Mouse (Mus musculus): ENCODE measurements around the gene Usp7. TPM values are rescaled to one million over a fixed set of nuclear protein-coding genes. Genes with fewer than 3 reads are reported as not detected.

Gene Usp7
- polyA plus RNA-seq, 1 experiment from 2014 or later, result 16.5 TPM

- 2% methylated on average over 3 of the region's 3 CpGs for WGBS
- H3K9me3 ChIP-seq (ENCODE audit: low read length), result no peaks in the 10 kb centered on the region
- H3K4me2 ChIP-seq (replicated peaks; ENCODE audit: low read depth, low read length), result no peak overlapping the region
- no peak overlapping the region for H3K4me3 ChIP-seq (ENCODE audit: low read depth, low read length)
- H3K27me3 ChIP-seq (replicated peaks; ENCODE audit: insufficient read depth, low read length), result no peaks in the 10 kb centered on the region
- no peaks in the 10 kb centered on the region for H3K36me3 ChIP-seq (ENCODE audit: insufficient read depth, low read length)
- no peaks in the 10 kb centered on the region for H3K4me1 ChIP-seq (ENCODE audit: insufficient read depth, low read depth, low read length)
- ATAC-seq (no peak), DNase-seq (ENCODE audit: low spot score) (peak; percentile 34)
- H3K27ac ChIP-seq (ENCODE audit: low read length), result no peak overlapping the region
- no peak overlapping the region for H3K9ac ChIP-seq (replicated peaks; ENCODE audit: low read depth)
- TF ChIP-seq EP300 (IDR thresholded peaks at IDR 0.05) (no peak), CTCF (IDR thresholded peaks at IDR 0.05) (peak; percentile 52)
Observed at GRCm38 (mm10) chr16:8794952-8795351, 2.8 kb upstream of the Usp7 start.

DNA sequence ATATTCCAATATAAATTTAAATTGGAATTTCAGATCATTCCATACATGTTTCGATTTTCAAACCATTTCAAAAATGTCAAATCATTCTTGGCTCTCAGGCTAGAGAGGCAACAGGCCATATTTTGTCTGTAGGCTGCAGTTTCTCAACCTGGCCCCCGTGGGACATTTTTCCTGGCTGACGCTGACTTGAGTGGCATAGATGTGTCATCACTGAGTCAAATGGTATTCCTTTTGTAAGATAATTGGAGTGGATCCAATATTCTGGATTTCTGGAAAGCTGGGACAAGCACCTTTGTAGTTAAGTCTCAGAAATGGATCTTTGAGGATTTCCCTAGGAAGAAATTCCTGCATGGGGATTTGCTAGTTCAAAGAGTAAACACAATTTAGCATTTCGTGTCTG, 1.2 kb downstream of the Usp7 start:
- Histone ChIP-seq H3K36me3 (ENCODE audit: insufficient read depth, low read length) (no peaks in the 10 kb centered on the region), H3K4me2 (replicated peaks; ENCODE audit: low read depth, low read length) (no peak overlapping the region), H3K4me1 (ENCODE audit: insufficient read depth, low read depth, low read length) (no peaks in the 10 kb centered on the region), H3K4me3 (ENCODE audit: low read depth, low read length) (no peak overlapping the region), H3K9ac (replicated peaks; ENCODE audit: low read depth) (no peak overlapping the region), H3K27me3 (replicated peaks; ENCODE audit: insufficient read depth, low read length) (no peaks in the 10 kb centered on the region), H3K27ac (ENCODE audit: low read length) (no peak overlapping the region), H3K9me3 (ENCODE audit: low read length) (no peaks in the 10 kb centered on the region)
- ATAC-seq (no peak), DNase-seq (ENCODE audit: low spot score) (no peak)
- WGBS, result 75% methylated on average over 4 of the region's 4 CpGs
- TF ChIP-seq EP300 (IDR thresholded peaks at IDR 0.05), result no peak
- TF ChIP-seq CTCF (IDR thresholded peaks at IDR 0.05), result no peak

GRCm38 (mm10) chr16:8784753-8785152, 7.4 kb downstream of the Usp7 start:
- H3K36me3 ChIP-seq (ENCODE audit: insufficient read depth, low read length), result no peaks in the 10 kb centered on the region
- peak; percentile 87 for DNase-seq (ENCODE audit: low spot score)
- peak; percentile 89 for ATAC-seq
- no peaks in the 10 kb centered on the region for H3K27me3 ChIP-seq (replicated peaks; ENCODE audit: insufficient read depth, low read length)
- no peak overlapping the region for H3K4me3 ChIP-seq (ENCODE audit: low read depth, low read length)
- H3K27ac ChIP-seq (ENCODE audit: low read length), result peak overlapping the region; percentile 43; the same call in 1 of the 2 replicates
- H3K4me2 ChIP-seq (replicated peaks; ENCODE audit: low read depth, low read length), result no peak overlapping the region
- H3K4me1 ChIP-seq (ENCODE audit: insufficient read depth, low read depth, low read length), result no peaks in the 10 kb centered on the region
- H3K9ac ChIP-seq (replicated peaks; ENCODE audit: low read depth), result no peak overlapping the region
- 11% methylated on average over 3 of the region's 3 CpGs for WGBS
- no peaks in the 10 kb centered on the region for H3K9me3 ChIP-seq (ENCODE audit: low read length)
- TF ChIP-seq EP300 (IDR thresholded peaks at IDR 0.05) (peak; percentile 75), CTCF (IDR thresholded peaks at IDR 0.05) (no peak)

GRCm38 (mm10) chr16:8783198-8783913, 8.8 kb downstream of the Usp7 start:
- ATAC-seq (no peak), DNase-seq (ENCODE audit: low spot score) (no peak)
- Histone ChIP-seq H3K27me3 (replicated peaks; ENCODE audit: insufficient read depth, low read length) (no peaks in the 10 kb centered on the region), H3K36me3 (ENCODE audit: insufficient read depth, low read length) (no peaks in the 10 kb centered on the region), H3K4me1 (ENCODE audit: insufficient read depth, low read depth, low read length) (no peaks in the 10 kb centered on the region), H3K27ac (ENCODE audit: low read length) (no peak overlapping the region), H3K9me3 (ENCODE audit: low read length) (no peaks in the 10 kb centered on the region), H3K9ac (replicated peaks; ENCODE audit: low read depth) (no peak overlapping the region), H3K4me3 (ENCODE audit: low read depth, low read length) (no peak overlapping the region), H3K4me2 (replicated peaks; ENCODE audit: low read depth, low read length) (no peak overlapping the region)
- TF ChIP-seq EP300 (IDR thresholded peaks at IDR 0.05) (no peak), CTCF (IDR thresholded peaks at IDR 0.05) (no peak)
- WGBS, result 76% methylated on average over 16 of the region's 16 CpGs

GRCm38 (mm10) chr16:8781660-8782059, 10.4 kb downstream of the Usp7 start:
- no peaks in the 10 kb centered on the region for H3K36me3 ChIP-seq (ENCODE audit: insufficient read depth, low read length)
- H3K9me3 ChIP-seq (ENCODE audit: low read length), result no peaks in the 10 kb centered on the region
- no peak overlapping the region for H3K27ac ChIP-seq (ENCODE audit: low read length)
- ATAC-seq (no peak), DNase-seq (ENCODE audit: low spot score) (no peak)
- H3K4me1 ChIP-seq (ENCODE audit: insufficient read depth, low read depth, low read length), result no peaks in the 10 kb centered on the region
- H3K9ac ChIP-seq (replicated peaks; ENCODE audit: low read depth), result no peak overlapping the region
- 89% methylated on average over 2 of the region's 2 CpGs for WGBS
- H3K4me2 ChIP-seq (replicated peaks; ENCODE audit: low read depth, low read length), result no peak overlapping the region
- no peak overlapping the region for H3K4me3 ChIP-seq (ENCODE audit: low read depth, low read length)
- TF ChIP-seq EP300 (IDR thresholded peaks at IDR 0.05) (no peak), CTCF (IDR thresholded peaks at IDR 0.05) (peak; percentile 11; the same call in 1 of the 2 replicates)
- H3K27me3 ChIP-seq (replicated peaks; ENCODE audit: insufficient read depth, low read length), result no peaks in the 10 kb centered on the region

- no peaks in the 10 kb centered on the region for H3K27me3 ChIP-seq (replicated peaks; ENCODE audit: insufficient read depth, low read length)
- no peaks in the 10 kb centered on the region for H3K9me3 ChIP-seq (ENCODE audit: low read length)
- no peak overlapping the region for H3K27ac ChIP-seq (ENCODE audit: low read length)
- H3K4me1 ChIP-seq (ENCODE audit: insufficient read depth, low read depth, low read length), result no peaks in the 10 kb centered on the region
- 62% methylated on average over 6 of the region's 6 CpGs for WGBS
- no peak overlapping the region for H3K4me2 ChIP-seq (replicated peaks; ENCODE audit: low read depth, low read length)
- no peak overlapping the region for H3K9ac ChIP-seq (replicated peaks; ENCODE audit: low read depth)
- DNase-seq (ENCODE audit: low spot score) (no peak), ATAC-seq (no peak)
- H3K36me3 ChIP-seq (ENCODE audit: insufficient read depth, low read length), result no peaks in the 10 kb centered on the region
- no peak overlapping the region for H3K4me3 ChIP-seq (ENCODE audit: low read depth, low read length)
- TF ChIP-seq CTCF (IDR thresholded peaks at IDR 0.05) (no peak), EP300 (IDR thresholded peaks at IDR 0.05) (no peak)
Observed at GRCm38 (mm10) chr16:8781191-8781590, 10.9 kb downstream of the Usp7 start.
